Mouse (Mus musculus) midbrain, embryonic 12.5 days (tissue): ENCODE data around the gene E130114P18Rik. TPM values are rescaled to one million over a fixed set of nuclear protein-coding genes. Genes with fewer than 3 reads are reported as not detected.
A peak's percentile ranks its signal among the peaks of the same experiment; 100 is the strongest.

ENCODE experiments used
- ATAC-seq: fragments of 200-750 bp; cut with Nextera tagmentation; 2 replicates; pipeline ENCODE4 v1.8.0; 2017; ENCODE audit warnings: low read depth, moderate TSS enrichment, moderate library complexity; ENCODE audit not compliant: low FRiP score
- H3K27ac ChIP-seq: fragments of 300-500 bp; sonication (generic); replicated peaks from 2 replicates; pipeline ENCODE4 v1.5.1; 2016; ENCODE audit warnings: mild to moderate bottlenecking
- H3K27me3 ChIP-seq: fragments of 300-500 bp; sonication (generic); 2 replicates; pipeline ENCODE4 v1.6.1; 2016; ENCODE audit warnings: mild to moderate bottlenecking
- H3K36me3 ChIP-seq: fragments of 300-500 bp; sonication (generic); 2 replicates; pipeline ENCODE4 v1.6.1; 2016
- H3K4me1 ChIP-seq: fragments of 300-500 bp; sonication (generic); 2 replicates; pipeline ENCODE4 v1.6.1; 2016
- H3K4me2 ChIP-seq: fragments of 300-500 bp; sonication (generic); replicated peaks from 2 replicates; pipeline ENCODE4 v1.6.1; 2016; ENCODE audit warnings: mild to moderate bottlenecking, moderate library complexity
- H3K4me3 ChIP-seq: fragments of 300-500 bp; sonication (generic); 2 replicates; pipeline ENCODE4 v1.5.1; 2016; ENCODE audit warnings: mild to moderate bottlenecking
- H3K9ac ChIP-seq: fragments of 300-500 bp; sonication (generic); replicated peaks from 2 replicates; pipeline ENCODE4 v1.6.1; 2016; ENCODE audit warnings: mild to moderate bottlenecking, moderate library complexity
- H3K9me3 ChIP-seq: fragments of 300-500 bp; sonication (generic); 2 replicates; pipeline ENCODE4 v1.6.1; 2016; ENCODE audit warnings: mild to moderate bottlenecking
- WGBS: fragments of 180-500 bp; shearing (Covaris S2); methylation state at CpG from one replicate; pipeline ENCODE4 v1.1.7; 2016; 5-methylcytosine and 5-hydroxymethylcytosine counted together
- polyA plus RNA-seq: library from polyadenylated mRNA; unstranded; fragments of >200 nt; fragmentation: Nextera tagmentation; extraction: Ambion mirVana; gene quantifications from 2 replicates; pipeline ENCODE4 v1.2.1, GENCODE M21; 2016

E130114P18Rik gene
- polyA plus RNA-seq, 1 experiment from 2014 or later, result 11.5 TPM

DNA sequence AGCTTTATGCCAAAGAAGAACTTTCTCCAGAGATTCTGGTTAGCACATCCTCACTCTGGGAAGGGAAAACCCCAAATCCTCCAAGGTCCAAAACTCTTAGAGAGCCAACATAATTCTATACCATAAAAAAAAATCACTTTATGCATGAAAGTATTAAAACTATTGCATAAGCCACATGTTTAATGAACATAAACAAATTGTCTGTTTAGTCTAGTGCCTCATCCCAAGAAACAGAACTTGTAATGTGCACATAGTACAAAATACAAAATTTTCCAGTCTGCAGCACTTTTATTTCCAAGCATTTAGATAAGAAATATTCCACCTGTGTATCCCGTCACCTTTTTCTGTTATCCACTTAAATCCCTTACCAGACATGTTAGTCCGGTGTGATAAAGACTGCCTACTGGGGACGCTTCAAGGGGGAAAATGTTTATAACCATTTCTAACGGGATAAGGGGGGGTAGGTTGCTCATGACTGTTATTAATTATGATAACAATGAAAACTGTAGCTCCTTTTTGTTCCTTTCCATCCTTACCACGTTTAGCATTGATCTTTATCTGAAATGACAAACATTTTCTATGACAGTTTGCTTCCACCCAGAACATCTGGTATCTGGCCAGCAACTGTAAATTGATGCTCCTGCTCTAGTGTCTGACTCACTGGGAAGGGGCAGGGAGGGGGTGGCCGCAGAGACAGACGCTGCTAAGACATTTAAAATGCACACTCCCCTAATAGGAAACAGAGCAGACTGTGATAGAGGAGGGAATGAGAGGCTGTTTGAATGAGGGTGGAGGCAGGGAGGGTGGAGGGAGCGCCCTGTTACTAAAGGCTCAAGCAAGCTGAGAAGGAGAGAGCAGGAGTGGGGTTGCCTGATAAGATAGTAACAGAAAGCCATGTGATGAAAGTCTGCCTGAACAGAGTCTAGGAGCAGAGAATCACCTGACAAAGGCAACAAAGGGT lies 176.7 kb downstream of the E130114P18Rik start:
- peak; percentile 60 for ATAC-seq
- H3K27me3 ChIP-seq, result no peaks in the 10 kb centered on the region
- H3K4me3 ChIP-seq, result no peak overlapping the region
- H3K4me2 ChIP-seq, result no peak overlapping the region
- H3K4me1 ChIP-seq, result peaks cover 6% of the 10 kb centered on the region
- WGBS, result 51% methylated on average over 8 of the region's 8 CpGs
- no peak overlapping the region for H3K27ac ChIP-seq
- H3K36me3 ChIP-seq, result no peaks in the 10 kb centered on the region
- H3K9me3 ChIP-seq, result no peaks in the 10 kb centered on the region
- H3K9ac ChIP-seq, result no peak overlapping the region

DNA sequence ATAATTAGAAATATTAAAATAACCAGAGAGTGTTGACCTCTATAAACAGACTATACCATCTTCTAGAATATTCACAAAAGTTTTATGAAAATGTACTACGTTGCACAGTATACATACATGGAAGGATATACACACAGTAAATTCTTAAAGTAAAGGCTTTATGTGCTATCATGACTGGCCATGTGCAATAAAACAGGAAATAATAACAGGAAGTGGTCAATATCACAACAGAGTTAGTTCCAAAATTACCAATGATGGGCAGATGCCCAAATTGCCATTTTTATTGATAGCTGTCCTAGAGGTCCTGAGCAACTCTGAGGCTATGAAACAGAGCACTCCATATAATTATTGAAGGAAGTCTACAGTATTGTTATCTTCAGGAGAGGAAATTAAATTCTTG lies 180.4 kb downstream of the E130114P18Rik start:
- Histone ChIP-seq H3K36me3 (no peaks in the 10 kb centered on the region), H3K4me1 (peaks cover 6% of the 10 kb centered on the region), H3K4me3 (no peak overlapping the region), H3K27me3 (no peaks in the 10 kb centered on the region), H3K27ac (no peak overlapping the region), H3K9ac (no peak overlapping the region), H3K4me2 (no peak overlapping the region), H3K9me3 (no peaks in the 10 kb centered on the region)
- no peak for ATAC-seq
- 94% methylated on average over 1 of the region's 1 CpGs for WGBS

DNA sequence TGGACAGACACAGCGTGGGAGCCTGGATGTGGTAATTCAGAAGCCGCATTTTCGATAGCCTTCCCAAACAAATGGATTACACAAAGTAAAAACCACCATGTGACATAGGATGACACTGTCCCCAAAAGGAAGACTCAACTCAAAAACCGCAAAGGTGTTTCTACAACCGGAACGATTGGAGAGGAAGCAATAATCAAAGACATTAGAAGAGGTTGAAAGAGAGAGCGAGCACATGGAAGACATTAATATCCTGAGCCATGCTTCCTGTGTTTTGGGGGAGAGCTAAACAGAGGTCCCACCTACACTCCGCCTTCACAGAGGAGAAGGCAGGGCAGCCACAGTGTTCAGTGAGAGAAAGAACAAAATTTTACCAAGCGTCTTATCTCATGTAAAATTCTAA lies 181.5 kb downstream of the E130114P18Rik start:
- 87% methylated on average over 9 of the region's 9 CpGs for WGBS
- ATAC-seq, result no peak
- H3K4me2 ChIP-seq, result no peak overlapping the region
- H3K9ac ChIP-seq, result no peak overlapping the region
- H3K27ac ChIP-seq, result no peak overlapping the region
- no peaks in the 10 kb centered on the region for H3K36me3 ChIP-seq
- peaks cover 1% of the 10 kb centered on the region; the same call in 1 of the 2 replicates for H3K4me1 ChIP-seq
- H3K9me3 ChIP-seq, result no peaks in the 10 kb centered on the region
- H3K27me3 ChIP-seq, result no peaks in the 10 kb centered on the region
- no peak overlapping the region for H3K4me3 ChIP-seq

DNA sequence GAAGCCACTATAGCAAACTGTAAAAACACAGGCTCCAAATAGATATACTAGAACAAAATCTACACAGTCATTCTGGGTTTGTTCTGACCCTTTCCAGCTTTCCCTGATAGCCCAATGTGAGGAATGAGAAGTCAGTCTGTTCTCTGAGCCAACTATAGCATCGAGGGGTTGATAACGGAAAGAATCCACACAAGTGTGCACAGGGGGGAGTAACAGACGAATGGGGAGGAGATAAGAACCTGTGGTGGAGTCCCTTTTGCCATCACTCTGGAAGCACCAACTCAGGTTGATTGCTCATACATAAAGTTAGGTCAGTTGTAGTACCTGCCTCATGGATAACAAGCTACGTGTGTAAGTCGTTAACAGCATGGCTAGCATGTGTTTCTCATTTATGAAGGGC lies 184.0 kb downstream of the E130114P18Rik start:
- Histone ChIP-seq H3K4me1 (no peaks in the 10 kb centered on the region), H3K4me3 (no peak overlapping the region), H3K9me3 (no peaks in the 10 kb centered on the region), H3K9ac (no peak overlapping the region), H3K27ac (no peak overlapping the region), H3K27me3 (no peaks in the 10 kb centered on the region), H3K4me2 (no peak overlapping the region), H3K36me3 (no peaks in the 10 kb centered on the region)
- WGBS, result 84% methylated on average over 5 of the region's 5 CpGs
- no peak for ATAC-seq

DNA sequence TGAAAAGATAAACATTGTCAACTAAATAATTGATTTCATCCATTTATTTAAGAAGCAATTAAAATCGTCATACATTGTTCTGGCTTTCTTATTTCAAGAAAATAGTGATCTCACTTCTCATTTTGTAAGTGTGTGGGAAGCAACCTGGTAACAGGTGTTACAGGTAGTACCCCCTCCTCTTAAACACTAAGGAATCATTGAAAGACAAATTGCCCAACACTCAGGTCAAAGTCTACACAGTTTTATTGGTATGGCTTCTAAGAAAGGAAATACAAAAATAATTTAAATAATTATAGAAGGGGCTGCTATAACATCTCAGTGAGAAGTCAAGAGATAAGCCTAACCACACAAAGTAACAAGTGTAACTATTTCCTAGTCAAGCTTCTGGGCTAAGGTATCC lies 188.1 kb downstream of the E130114P18Rik start:
- no peak overlapping the region for H3K4me2 ChIP-seq
- H3K27ac ChIP-seq, result no peak overlapping the region
- H3K4me1 ChIP-seq, result peaks cover 11% of the 10 kb centered on the region; the same call in 1 of the 2 replicates
- H3K4me3 ChIP-seq, result no peak overlapping the region
- H3K9ac ChIP-seq, result no peak overlapping the region
- H3K36me3 ChIP-seq, result no peaks in the 10 kb centered on the region
- WGBS, result 77% methylated on average over 1 of the region's 1 CpGs
- no peak for ATAC-seq
- no peaks in the 10 kb centered on the region for H3K9me3 ChIP-seq
- no peaks in the 10 kb centered on the region for H3K27me3 ChIP-seq

DNA sequence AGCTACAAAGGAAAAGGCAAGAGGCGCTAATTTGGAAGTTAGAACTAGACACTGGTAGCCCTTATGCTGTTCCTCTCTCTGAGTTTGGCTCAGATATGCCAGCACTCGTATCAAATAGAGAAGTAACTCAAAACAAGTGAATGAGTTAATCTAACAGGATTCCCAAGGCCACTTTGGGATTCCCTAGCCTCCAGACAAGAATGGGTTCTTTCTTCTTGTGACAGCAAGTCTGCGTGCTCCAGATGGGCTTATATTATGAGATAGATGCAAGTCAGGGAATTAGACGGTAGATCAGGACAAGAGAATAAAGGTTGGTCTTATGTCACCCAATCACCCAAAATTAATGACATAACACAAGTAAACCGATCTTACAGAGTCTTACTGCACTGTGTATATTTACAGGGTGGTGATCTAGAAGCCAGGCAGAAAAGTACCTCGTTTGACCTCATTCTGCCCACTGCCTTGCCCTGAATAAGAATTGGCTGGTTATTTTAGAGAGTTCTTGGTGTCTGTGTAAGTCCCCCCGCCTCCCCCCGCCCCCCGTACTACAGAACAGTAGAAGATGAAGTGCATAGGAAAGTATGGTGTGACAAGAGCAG lies 190.4 kb downstream of the E130114P18Rik start:
- H3K36me3 ChIP-seq, result no peaks in the 10 kb centered on the region
- H3K4me2 ChIP-seq, result no peak overlapping the region
- H3K4me1 ChIP-seq, result peaks cover 18% of the 10 kb centered on the region
- no peak for ATAC-seq
- H3K4me3 ChIP-seq, result no peak overlapping the region
- H3K9ac ChIP-seq, result no peak overlapping the region
- peaks cover 2% of the 10 kb centered on the region; the same call in 1 of the 2 replicates for H3K27me3 ChIP-seq
- no peak overlapping the region for H3K27ac ChIP-seq
- WGBS, result 67% methylated on average over 9 of the region's 9 CpGs
- H3K9me3 ChIP-seq, result no peaks in the 10 kb centered on the region

DNA sequence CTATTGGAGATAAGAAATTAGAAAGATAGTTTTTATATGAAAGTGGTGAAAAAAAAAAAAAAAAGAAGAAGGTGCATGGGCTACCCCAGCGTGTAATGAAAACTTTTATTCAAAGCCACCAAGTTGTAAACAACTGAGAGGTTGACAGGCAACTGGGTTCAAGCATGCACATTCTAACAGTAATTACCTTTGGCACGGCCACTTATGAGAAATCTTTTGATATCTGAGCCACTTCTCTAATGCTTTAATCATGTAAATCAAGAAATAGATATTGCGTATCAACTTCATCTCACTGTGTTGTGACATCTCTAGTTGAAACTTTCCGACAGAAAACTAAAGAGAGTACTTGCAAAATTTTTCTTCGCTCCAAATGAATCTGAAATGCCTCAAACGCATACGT lies 192.7 kb downstream of the E130114P18Rik start:
- Histone ChIP-seq H3K9ac (no peak overlapping the region), H3K27ac (no peak overlapping the region), H3K4me2 (no peak overlapping the region), H3K27me3 (peaks cover 5% of the 10 kb centered on the region; the same call in 1 of the 2 replicates), H3K9me3 (no peaks in the 10 kb centered on the region), H3K36me3 (no peaks in the 10 kb centered on the region), H3K4me1 (peaks cover 30% of the 10 kb centered on the region), H3K4me3 (no peak overlapping the region)
- 79% methylated on average over 7 of the region's 7 CpGs for WGBS
- no peak for ATAC-seq

DNA sequence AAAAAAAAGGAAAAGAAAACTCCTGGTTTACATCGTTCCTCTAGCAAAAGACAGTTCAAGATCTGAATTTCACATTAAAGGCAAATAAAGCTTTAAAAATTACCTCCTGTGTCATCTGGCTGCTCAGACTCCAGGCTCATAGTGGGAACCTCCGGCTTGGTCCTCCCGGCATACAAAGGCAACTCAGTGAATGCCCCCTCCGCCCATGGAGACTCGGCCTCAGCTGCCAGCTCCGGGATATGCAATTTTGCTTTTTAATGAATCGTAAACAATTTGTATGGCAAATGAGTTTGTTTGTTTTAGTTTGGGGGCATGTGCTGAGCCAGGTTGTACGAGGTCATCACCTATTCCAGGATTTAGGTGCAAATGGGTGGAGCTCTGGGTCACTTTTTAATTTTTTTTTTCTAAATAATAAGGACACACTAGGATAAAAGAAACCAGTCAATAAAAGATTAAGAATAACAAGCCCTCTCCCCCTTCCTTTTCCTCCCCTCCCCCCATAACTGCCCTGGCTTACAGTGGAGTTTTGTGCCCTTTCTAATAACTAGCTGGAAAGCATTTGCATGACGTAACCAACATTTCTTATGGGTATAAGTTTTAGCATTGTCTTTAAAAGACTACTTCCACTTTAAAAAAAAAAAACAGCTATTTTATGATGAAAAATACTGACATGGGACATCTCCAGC lies 193.3 kb downstream of the E130114P18Rik start:
- ATAC-seq, result no peak; the same call in 1 of the 2 replicates
- H3K9me3 ChIP-seq, result no peaks in the 10 kb centered on the region
- peak overlapping the region; percentile 32 for H3K4me2 ChIP-seq
- H3K4me3 ChIP-seq, result peak overlapping the region; percentile 28
- H3K27me3 ChIP-seq, result peaks cover 5% of the 10 kb centered on the region; the same call in 1 of the 2 replicates
- H3K27ac ChIP-seq, result no peak overlapping the region
- WGBS, result 41% methylated on average over 9 of the region's 9 CpGs
- peaks cover 30% of the 10 kb centered on the region for H3K4me1 ChIP-seq
- H3K9ac ChIP-seq, result no peak overlapping the region
- H3K36me3 ChIP-seq, result no peaks in the 10 kb centered on the region

DNA sequence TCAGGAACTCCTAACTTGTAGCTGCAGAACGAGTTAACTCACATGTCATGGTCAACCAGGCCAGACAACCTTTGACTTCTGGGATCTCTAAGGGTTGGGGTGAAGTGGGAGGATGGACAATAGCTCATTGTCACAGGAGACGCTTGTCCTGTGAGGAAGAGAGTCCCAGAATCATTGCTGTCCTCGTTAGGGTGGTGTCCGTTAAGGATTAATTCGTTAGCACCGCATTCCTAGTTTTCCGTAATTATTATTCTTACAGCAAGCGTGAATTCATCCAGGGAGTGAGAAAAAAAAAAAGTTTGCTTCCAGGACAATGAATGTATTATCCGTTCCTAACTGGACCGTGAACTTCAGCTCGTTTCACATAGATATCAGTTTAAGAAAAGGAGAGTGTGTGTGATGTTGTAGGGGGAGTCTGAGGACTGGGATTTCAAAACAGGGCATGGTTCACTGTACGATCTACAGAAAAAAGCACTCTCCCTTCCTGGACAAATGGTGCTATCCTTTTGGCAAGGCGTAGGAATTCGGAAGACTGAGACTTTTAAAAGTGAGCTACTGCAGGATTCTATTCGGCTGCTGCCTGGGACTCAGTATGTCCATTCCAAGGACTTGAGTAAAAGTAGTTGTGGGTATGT lies 195.0 kb downstream of the E130114P18Rik start:
- H3K27ac ChIP-seq, result peak overlapping the region; percentile 63
- peak overlapping the region; percentile 32 for H3K4me2 ChIP-seq
- H3K9me3 ChIP-seq, result no peaks in the 10 kb centered on the region
- no peak; the same call in 1 of the 2 replicates for ATAC-seq
- H3K27me3 ChIP-seq, result peaks cover 5% of the 10 kb centered on the region; the same call in 1 of the 2 replicates
- peak overlapping the region; percentile 28 for H3K4me3 ChIP-seq
- H3K4me1 ChIP-seq, result peaks cover 30% of the 10 kb centered on the region
- no peaks in the 10 kb centered on the region for H3K36me3 ChIP-seq
- H3K9ac ChIP-seq, result peak overlapping the region; percentile 24; the same call in 1 of the 2 replicates
- WGBS, result 38% methylated on average over 15 of the region's 15 CpGs

DNA sequence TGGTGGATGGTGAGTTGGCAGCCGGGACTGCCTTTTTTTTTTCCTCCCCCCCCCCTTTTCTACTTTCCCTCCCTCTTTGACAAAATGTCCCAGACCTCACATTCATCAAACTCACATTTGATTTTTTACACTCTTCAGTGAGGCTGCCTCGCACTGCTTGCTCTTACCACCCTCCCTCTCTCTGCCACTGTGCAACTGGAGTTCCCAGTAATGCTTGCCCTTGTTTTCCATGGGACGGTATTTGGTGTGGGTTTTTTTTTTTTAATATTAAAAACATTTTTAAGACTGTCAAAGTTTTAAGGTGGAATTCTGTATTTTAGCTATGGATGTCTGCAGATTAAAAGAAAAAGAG lies 195.8 kb downstream of the E130114P18Rik start:
- no peak overlapping the region for H3K9ac ChIP-seq
- H3K36me3 ChIP-seq, result no peaks in the 10 kb centered on the region
- H3K27ac ChIP-seq, result peak overlapping the region; percentile 47; the same call in 1 of the 2 replicates
- H3K4me1 ChIP-seq, result peaks cover 21% of the 10 kb centered on the region
- ATAC-seq, result no peak
- H3K27me3 ChIP-seq, result peaks cover 5% of the 10 kb centered on the region; the same call in 1 of the 2 replicates
- H3K4me2 ChIP-seq, result peak overlapping the region; percentile 32; the same call in 1 of the 2 replicates
- no peak overlapping the region for H3K4me3 ChIP-seq
- no peaks in the 10 kb centered on the region for H3K9me3 ChIP-seq
- 54% methylated on average over 3 of the region's 3 CpGs for WGBS

DNA sequence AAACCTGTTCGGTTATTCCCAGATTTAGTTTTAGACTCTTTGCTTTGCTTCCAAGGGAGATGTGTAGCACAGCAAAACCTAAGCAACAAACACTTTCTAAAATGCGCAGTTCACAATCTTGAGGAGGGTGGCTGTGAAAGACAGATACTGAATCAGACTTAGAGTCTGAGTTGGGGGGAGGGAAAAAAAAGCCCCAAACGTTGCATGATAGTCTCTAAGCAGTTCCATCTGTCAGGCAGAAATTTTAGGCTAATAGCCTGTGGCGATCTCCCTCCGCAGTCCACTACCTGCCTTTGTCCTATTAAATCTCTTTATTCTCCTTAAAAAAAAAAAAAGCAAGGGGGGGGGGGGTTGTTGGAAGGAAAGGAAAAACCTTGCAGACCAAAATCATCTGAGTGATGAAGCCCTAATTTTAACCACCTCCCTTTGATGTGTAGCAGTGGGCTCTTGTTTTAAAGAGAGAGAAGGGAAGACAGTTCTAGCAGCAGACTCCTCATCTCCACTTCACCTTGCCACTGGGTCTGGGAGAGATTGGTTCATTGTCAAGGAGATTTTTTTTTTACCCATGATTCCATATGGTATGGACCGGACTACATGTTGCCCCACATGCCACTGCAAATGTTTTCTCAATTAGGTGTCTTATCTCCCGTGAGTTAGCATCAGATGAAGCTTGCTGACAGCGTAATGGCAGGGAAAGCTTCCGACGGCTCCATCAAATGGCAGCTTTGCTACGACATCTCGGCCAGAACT lies 196.4 kb downstream of the E130114P18Rik start:
- no peak overlapping the region for H3K4me3 ChIP-seq
- 43% methylated on average over 12 of the region's 12 CpGs for WGBS

More for the DNA sequence above, 196.4 kb downstream of the E130114P18Rik start:
- Histone ChIP-seq H3K36me3 (no peaks in the 10 kb centered on the region), H3K9ac (no peak overlapping the region), H3K27me3 (peaks cover 5% of the 10 kb centered on the region; the same call in 1 of the 2 replicates), H3K4me2 (peak overlapping the region; percentile 32), H3K4me1 (peaks cover 19% of the 10 kb centered on the region), H3K9me3 (no peaks in the 10 kb centered on the region), H3K27ac (0 out of 2 replicates have a peak overlapping the region, but pooled peaks have one; percentile 39)
- no peak for ATAC-seq
